Mouse (Mus musculus): ENCODE measurements around the gene Dis3l.

Gene Dis3l

DNA sequence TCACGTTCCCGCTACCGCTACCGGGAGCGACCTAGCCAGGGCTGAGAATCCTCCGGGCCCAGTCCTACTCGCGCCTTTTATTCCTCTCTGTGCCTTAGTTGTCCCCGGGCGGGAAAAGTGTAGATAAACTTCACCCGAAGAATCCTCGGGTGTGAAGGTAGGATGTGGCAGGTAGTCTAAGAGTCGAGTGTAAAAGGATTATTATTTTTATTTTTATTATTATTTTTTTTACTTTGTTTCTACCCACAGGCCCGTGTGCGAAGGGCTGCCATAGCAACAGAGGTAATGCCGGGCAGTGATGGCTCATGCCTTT lies at the start of gene Dis3l:
Dis3l (minus strand) TSS at position 35 of the 313 bp plus-strand sequence.
- no peak for DNase-seq (ENCODE audit: low spot score in 2 of 2)

DNA sequence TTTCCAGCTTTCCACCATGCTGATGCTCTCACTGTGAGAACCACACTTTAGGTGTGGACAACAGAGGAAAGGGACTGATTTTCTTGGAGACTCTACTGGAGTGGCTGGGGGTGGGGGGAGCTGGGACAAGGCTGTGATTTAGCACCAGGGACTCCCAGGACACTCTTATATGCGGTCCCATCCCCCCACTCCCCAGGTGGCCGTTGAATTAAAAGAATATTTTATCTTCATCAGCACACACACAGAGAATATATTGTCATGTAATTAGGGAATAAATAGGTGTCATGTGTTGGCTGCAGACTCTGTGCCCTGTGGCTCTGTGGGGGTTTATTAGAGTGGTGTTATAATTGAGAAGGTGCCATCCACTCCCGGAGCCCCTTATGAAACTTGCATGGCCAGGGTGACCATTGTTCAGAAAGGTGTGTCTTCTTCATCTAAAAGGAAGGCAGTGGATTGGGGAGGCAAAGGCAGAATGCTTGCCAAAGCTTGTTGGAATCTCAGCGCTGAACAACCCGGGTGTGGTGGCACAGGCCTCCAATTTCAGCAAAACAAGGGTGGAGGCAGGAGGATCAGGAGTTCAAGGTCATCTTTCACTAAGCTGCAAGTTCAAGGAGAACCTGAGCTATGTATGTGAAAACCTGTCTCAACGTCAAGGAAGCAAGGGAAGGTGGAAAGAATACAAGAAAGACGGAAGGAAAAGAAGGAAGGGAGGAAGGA lies 48.6 kb upstream of the Dis3l start:
- DNase-seq (ENCODE audit: low spot score in 2 of 2): no peak

DNA sequence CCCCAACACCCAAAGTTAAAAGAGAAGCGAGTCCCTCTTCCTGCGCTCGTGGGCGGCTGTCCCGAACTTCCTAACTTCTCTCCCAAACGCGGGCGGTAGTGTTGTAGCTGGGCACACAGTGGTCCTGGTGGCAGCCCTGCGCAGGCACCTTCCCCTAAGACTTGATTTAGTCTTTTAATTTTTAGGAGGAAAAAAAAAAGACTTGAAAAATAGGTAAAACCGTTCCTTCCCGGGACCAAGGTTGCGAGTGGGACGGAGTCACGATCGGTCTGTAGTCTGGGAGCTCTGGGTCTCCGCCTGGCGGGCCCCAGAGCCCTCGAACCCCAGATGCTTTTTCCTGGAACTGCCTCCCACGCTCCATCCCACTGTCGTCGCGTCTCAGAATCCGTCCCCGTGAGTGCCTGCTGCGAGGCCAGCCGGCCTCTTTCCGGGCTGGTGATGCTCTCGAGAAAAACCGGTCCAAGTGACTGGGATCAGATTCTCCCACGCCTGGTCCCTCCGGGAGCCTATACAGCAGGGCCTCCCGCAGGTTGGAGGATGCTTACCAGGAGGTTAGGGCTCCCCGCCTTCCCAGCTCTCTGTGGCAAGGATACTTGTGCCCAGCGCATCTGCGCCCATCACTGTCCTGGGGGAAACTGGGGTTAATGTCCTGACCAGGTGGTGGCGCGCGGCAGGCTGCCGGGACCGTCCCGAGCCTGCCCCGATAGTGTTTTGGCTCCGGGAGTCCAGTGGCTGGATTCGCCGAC lies 45.6 kb upstream of the Dis3l start:
- no peak for DNase-seq (ENCODE audit: low spot score in 2 of 2)

DNA sequence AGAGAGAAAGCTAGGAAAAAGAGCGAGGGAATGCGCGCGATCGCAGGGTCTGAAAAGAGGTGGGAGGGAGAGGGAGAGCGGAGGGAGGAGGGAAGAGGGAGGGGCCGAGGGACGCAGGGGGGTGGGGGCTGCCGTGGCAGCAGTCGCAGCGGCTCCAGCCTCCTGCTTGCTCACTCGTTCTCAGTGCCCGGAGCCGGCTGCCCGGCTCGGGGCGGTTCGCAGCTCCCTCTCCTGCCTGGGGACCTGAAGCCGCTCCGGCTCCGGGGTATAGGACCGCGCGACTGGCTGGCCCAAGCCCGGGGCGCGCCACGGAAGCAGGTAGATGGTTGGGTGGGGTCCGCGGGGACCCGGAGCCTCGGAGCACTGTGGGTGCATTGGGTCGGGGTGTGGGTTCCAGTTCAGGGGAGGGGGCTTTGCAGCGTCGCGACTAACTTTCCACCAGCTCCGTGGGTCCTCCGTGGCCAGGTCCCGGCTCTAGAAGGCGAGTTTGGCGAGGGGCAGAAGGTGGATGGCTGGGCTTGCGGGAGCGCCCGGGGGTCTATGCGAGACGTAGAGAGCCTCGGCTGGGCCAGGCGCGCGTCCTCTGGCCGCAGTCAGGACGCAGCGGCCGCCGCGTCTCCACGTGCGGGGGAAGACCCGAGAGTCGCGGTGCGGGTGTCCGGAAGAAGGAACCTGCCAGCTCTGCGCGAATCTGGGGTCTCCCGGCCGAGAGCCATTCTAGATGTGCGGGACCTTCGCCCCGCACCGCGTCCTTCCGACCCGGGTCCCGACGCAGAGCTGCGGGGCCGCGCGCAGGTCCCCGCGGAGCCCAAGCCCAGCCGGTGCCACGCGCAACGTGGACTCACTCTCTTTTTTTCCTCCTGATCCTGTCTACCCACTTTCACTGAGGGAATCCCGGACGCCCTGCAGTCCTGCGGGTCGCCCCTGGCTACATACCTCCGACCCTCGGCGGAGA lies 44.7 kb upstream of the Dis3l start, which contains the start of gene Megf11:
Megf11 (plus strand) TSS at position 116 of the 955 bp plus-strand sequence.
- peak in 1 of 2 experiments; percentile 18 for DNase-seq (ENCODE audit: low spot score in 2 of 2)

DNA sequence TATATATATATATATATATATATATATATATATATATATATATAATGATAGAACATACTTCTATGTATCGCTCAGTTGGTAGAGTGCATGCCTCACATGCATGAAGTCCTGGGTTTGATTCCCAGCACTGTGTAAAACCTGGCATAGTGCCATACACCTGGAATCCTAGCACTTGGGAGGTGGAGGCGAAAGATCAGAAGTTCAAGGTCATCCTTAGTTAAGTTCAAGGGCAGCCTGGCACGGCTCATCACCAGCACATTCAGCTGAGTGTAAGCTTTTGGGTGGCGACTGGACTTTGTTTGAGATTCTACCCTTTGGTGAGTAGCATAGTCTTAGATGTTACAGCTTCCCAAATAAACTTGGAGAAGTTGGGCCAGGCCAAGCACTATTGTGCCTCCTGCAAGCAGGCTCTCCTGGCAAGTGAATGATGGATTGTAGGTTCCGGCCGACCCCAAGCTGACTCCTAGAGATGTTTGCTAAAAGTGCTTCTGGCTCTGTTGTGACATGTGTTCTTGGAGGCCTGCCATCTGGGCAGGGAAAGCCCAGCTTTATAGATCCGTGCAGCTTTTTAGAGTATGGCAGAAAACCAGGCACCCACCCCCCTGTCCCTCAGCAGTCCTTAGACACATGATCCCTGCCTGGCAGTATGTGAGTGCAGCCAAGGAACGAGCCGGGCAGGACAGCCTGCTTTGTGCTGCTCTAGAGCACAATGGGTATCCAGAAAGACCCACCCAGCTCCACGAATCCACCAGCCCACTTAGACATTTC lies 42.1 kb upstream of the Dis3l start:
- DNase-seq (ENCODE audit: low spot score in 2 of 2): no peak

DNA sequence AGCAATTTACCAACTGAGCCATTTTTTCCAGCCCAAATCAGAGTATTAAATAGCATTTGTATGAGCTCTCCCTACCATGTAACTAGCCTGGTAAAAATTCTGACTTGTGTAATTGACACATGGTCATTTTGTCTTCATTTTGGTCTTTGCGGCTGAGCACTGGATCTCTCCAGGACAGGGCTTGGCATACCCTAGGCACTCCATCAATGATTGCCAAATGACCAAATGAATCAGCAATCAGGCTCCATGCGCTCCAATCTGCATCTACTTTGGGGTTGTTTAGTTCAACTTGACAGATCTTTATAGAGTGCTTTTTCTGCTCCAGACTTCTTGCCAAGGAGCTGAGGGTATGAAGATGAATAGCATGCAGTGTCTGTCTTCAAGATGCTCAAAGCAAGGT lies 35.3 kb upstream of the Dis3l start:
- no peak for DNase-seq (ENCODE audit: low spot score in 2 of 2)

DNA sequence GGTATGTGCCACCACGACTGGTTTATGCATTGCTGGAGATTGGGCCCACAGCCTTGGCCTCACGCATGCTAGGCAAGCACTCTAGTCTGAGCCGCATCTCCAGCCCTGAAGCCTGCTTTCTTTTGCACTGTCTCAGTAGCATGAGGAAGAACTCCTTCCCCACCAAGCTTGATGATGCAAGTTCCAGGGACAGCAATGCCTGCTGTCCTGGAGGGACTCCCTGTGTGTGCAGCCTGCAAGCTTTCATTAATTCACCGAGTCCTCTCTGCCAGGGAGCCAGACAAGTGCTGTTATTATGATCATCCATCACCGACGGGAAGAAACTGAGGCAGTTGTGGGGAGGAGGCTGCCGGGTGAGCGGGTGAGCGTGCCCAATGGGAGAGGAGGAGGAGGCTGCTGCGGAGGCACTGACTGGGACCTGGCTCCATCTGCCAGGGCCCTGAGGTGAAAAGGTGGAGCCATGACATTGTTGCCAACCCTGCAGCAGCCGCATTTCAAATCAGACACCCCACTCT lies 30.3 kb upstream of the Dis3l start:
- no peak for DNase-seq (ENCODE audit: low spot score in 2 of 2)

DNA sequence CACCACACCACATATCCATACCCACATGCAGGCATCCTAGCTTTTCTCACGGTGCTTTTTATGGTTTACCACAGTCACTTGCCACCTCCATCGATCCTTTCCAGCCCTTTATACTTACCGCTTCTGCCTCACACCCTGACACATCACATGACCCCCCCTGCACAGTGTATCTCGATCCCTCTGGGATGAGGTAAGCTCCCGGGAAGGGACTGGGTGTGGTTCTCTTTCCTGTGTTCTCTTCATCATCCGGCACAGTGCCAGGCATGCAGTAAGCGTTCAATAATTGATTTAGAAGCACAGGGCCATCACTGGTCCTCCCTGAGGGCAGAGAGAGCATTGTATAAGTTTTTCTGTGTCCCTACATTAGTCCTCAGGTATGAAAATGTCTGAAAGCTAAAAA lies 28.8 kb upstream of the Dis3l start:
- DNase-seq (ENCODE audit: low spot score in 2 of 2): no peak

DNA sequence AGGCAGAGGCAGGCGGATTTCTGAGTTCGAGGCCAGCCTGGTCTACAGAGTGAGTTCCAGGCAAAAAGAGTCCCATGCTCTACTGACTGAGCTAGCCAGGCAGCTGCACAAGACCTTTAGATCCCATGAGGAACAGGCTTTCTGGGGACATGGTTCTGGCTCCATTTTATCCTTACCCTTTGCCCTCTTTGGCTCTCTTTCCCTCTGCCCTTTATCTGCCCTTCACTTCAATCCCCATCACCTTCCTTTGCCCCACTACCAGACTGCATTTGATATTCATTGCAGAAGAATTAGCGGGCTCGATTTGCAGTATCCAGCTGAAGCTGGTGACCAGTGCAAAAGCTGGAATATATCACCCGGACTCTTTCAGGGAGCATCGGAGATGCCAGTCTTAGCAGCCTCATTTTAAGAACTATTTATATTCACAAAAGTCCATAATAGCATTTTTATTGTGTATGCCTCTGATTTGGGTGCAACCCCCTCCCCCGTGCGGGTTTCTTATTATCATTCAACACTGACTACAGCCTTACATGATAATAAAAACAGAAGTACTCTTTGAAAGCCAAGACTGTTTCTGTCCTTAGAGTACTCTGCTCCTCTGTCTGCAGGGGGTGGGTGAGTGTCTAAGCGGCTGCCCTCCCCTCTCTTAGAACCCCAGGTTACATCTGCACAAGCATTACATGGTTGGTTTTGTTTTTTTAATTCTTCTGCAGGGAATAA lies 20.3 kb upstream of the Dis3l start:
- DNase-seq (ENCODE audit: low spot score in 2 of 2): no peak

DNA sequence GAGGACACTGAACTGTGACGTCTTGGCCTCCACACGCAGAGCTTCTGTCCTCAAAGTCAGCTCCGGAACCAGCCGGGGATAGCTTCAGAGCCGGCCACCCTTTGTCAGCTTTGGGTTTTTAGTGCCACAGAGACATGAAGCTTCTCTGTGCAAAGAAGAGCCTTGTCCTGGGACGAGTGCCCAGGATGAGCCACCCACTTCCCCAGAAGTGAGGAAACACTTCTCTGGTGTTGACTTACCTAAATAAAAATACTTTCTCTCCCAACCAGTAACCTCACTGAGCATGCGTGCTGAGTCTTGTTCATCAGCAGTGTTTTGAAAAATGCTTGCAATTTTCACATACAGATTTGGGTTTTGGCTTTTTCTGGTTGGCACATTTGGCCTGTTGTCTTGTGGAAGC lies 14.5 kb upstream of the Dis3l start:
- DNase-seq (ENCODE audit: low spot score in 2 of 2): no peak

DNA sequence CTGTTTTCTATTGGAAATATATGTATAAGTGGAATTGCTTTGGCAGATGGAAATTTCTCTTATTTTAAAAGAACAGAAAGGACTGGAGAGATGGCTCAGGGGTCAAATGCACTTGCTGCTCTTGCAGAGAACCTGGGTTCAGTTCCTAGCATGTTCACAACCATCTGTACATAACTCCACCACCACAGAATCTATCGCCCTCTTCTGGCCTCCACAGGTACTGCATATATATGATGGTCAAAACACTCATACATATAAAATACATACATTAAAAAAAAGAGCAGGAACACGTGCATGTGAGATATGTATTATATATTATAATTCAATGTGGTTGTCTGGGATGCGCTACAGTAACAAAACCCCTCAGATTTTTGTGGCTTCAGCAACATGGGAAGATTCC lies 10.1 kb upstream of the Dis3l start:
- no peak for DNase-seq (ENCODE audit: low spot score in 2 of 2)

DNA sequence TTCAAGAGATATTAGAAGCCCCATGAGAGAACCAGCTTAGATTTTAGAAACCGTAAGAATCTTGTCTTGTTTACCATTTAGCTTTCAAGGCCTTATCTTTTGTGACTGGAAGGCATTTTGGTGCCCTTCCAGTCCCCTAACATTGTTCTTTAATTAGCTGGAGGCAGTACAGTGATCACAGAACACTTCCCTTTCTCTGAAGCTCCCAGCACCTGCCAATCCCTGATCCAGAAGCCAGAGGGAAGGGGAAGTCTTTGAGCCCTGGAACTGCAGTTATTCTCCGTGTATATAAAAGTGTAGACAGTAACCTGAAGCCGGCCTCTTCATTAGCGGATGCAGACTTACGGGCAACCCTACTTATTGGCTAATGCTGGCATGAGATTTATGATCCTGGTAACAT lies 8.4 kb upstream of the Dis3l start:
- no peak for DNase-seq (ENCODE audit: low spot score in 2 of 2)

DNA sequence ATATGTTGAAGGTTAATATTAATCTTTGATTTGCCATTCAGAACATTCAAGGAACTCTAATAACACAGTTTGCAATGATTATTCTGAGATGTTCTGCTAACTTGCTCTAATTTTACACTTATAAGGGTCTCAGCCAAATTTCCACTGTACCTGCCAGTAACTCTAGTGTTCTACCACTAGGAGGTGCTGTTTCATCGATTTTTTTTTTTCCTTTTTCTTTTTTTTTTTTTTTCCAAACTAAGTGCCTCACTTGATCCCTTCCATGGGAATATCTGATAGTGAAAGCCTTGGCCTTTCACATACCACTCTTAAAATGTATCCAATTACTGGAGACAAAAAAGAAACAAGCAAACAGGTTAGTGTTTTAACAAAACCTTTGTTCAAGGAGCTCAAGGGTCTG lies 6.3 kb upstream of the Dis3l start:
- DNase-seq (ENCODE audit: low spot score in 2 of 2): no peak

DNA sequence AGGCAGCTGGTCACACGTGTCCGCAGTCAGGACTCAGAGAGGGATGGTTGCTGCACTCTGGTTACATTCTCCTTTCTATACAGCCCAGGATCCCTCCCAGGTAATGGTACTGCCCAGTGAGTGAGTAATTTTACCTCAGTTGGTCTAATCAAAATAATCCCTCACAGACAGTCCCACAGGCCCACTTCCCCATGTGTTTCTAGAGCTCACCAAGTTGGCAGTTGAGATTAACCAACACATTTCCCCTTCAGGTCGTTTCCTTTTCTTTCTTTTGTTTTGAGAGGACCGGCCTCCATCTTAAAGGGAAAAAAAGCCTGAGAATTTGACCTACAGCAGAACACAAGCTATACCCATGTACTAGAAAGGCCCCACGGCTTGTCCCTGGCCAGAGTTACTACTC lies 4.8 kb upstream of the Dis3l start:
- no peak for DNase-seq (ENCODE audit: low spot score in 2 of 2)

DNA sequence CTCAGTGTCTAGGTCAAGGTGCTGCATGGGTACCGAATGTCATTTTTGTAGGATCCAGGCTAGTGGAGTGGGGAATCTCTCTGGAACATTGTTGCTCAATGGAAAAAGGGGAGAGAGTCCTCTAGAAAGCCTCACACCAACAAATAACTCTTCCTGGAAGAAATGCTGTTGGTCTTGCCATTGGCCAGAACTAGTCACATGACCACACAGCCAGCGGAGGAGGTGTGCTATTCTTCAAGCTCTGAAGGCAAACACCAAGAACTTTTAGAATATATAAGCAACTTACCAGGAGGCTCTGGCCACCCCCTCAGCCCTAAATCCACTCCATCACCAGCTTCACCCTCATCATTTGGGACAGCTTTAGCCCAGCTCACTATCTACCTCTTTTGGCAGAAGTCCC lies 2.6 kb upstream of the Dis3l start:
- DNase-seq (ENCODE audit: low spot score in 2 of 2): no peak

DNA sequence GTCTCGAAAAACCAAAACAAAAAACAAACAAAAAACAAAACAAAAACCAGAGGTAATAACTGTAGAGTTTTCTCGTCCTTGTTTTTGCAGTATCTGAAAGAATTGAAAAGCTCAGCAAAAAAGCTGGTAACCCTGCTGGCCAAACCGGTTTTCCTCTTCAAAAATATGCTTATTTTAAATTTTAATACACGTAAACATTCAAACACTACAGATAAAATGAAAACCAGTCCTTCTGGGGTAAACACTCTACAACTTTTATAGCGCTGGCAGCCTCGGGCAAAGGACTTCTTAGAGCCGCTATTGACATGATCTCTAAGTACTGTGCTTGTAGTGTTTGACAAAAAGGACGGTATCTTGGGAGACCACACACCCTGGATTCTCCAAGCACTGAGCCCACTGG lies 583 bp upstream of the Dis3l start:
- no peak for DNase-seq (ENCODE audit: low spot score in 2 of 2)

DNA sequence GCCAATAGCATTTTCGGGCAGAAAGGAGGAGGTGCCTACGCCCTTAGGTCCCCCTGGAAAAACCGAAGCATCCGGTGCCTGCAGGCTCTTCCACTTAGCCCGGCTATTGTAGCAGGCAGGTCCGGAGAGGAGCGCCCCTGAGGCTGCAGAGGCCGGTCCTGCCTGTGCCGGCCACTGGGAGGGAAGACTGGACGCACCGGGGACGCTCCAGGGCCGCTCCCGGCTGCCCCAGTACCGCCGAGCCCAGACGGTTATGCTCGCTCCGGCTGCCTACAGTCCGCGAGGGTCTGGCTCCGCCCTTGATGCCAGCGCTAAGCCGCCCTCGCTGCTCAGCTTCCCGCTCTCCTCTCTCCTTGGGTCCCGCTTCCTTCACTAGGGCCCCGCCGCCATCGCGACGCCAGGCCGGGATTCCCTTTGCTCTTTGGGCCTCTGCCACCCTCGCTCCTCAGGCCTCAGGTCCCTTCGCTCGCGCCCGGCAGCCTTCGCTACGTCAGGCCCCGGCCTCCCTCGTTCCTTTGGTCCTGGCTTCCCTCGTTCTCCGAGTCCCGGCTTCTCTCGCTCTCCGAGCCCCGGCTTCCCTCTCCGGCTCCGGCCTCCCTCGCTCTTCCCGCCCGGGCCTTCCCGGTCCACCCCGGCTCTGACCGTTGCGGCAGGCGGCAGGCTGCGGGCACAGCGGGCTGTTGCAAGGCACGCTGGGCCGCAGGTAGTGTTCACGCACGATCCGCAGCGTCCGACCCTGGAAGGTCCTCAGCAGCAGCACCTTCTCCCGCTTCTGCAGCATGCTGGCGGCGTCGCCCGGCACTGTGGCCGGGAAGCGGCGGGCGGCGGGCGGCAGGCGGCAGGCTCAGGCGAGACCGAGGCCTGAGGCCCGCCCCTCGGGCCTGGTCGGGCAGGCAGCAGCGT lies 486 bp downstream of the Dis3l start:
- DNase-seq (ENCODE audit: low spot score in 2 of 2): peak; percentile 31 to 61

DNA sequence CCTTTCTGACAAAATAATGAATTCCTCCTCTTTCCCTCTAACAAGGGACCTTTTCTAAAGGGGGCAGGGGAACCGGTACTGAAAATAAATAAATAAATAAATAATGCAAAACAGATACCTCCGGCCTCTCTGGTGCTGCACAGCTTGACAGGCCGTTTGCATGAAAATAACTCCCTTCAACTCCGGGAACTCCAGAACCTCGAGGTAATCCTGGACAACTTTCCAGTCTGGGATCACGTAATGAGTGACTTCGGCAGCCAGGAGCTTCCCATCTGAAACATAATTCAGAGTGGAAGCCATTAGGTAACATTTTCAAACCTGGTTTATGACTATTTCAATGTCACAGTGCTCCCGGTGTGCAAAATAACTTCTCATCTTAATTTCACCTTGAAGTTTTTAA lies 1.7 kb downstream of the Dis3l start:
- no peak for DNase-seq (ENCODE audit: low spot score in 2 of 2)

DNA sequence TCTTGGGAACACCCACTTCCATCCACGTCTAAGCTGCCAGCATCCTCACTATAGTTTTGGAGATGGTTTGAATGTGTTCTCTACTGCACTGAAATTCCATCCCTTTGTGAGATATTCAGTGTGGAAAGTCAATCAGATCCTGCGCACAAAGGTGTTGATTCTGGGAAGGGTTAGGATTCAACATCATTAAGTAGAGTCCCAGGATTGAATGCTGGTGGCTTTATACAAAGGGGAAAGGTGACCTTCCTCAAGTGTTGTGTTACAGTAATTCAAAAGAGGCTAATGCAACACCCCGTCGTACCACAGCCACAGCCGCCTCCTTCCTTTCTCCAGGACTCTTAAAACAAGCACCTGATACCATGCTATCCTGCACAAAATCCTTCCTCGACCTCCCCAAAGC lies 5.3 kb downstream of the Dis3l start:
- no peak for DNase-seq (ENCODE audit: low spot score in 2 of 2)

DNA sequence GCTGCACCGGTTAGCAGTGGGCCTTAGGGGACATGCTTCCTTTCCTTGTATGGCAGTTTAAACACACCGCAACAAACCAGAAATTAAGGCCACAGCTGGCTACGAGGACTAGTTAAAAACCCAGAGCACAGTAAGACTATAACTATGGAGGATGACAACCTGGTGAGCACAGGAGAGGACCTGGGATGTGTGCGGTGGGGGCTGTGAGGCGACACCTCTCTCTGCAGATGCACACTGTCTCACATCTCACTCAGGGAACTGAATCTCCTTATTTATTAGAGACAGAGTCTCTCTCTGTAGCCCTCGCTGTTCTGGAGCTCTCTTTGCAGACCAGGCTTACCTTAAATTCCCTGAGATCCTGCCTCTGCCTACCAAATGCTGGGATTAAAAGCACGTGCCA lies 17.1 kb downstream of the Dis3l start:
- no peak for DNase-seq (ENCODE audit: low spot score in 2 of 2)

All from frontal cortex, postnatal 14 days (tissue).